Mouse (Mus musculus): ENCODE results near the gene Eno3. TPM values are rescaled to one million over a fixed set of nuclear protein-coding genes. Genes with fewer than 3 reads are reported as not detected.

Gene Eno3
- 37.9 and 56.8 TPM in 2 replicates for polyA plus RNA-seq (2015; fragmentation: Nextera tagmentation; extraction: Ambion mirVana)

DNA sequence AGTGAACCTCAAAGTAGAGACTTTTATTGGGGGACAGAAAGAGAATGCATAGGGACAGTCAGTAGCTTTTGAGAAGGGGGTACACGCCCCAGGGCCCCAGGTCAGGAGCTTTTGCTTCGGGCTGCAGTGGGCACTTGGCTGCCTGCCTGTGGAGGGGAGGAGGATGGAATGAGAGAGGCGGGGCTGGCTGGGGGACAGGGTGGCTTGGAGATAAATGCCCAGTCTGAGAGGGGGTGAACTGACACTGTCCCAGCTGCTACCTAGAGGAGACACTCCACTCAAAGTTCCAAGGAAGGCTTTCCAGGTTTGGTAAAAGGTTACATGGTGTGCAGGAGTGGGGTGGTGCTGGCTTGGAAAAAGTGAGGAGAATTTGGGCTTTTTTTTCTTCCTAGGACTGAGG, at the start of gene Eno3:
Gene Eno3, plus strand, starts transcription at position 239 of the 400 bp plus-strand sequence.
- H3K27ac ChIP-seq (ENCODE audit: low read length): peak within 1 kb of the TSS; percentile 99
- peak within 1 kb of the TSS; percentile 100 for H3K4me3 ChIP-seq (ENCODE audit: low read length)
- no peak for ATAC-seq (ENCODE audit: low read depth)
- no peaks in the 10 kb centered on the region for H3K9me3 ChIP-seq (ENCODE audit: control insufficient read depth, low read length)
- 11% methylated on average over 3 of the region's 3 CpGs for WGBS
- peak within 1 kb of the TSS; percentile 100 for H3K9ac ChIP-seq (ENCODE audit: low read length)
- no peaks in the 10 kb centered on the region for H3K27me3 ChIP-seq (ENCODE audit: control insufficient read depth, insufficient read depth, low read depth, low read length)
- H3K4me2 ChIP-seq (ENCODE audit: low read depth, low read length): peak within 1 kb of the TSS; percentile 96
- H3K4me1 ChIP-seq (replicated peaks; ENCODE audit: control insufficient read depth, insufficient read depth, low read length): peaks cover 34% of the 10 kb centered on the region
- peaks cover 9% of the 10 kb centered on the region; the same call in 1 of the 2 replicates for H3K36me3 ChIP-seq (ENCODE audit: control insufficient read depth, insufficient read depth, low read length)

- Histone ChIP-seq H3K36me3 (ENCODE audit: control insufficient read depth, insufficient read depth, low read length) (peaks cover 37% of the 10 kb centered on the region), H3K27ac (ENCODE audit: low read length) (no peak overlapping the region), H3K4me3 (ENCODE audit: low read length) (no peak overlapping the region), H3K27me3 (ENCODE audit: control insufficient read depth, insufficient read depth, low read depth, low read length) (no peaks in the 10 kb centered on the region), H3K9ac (ENCODE audit: low read length) (no peak overlapping the region), H3K4me1 (replicated peaks; ENCODE audit: control insufficient read depth, insufficient read depth, low read length) (no peaks in the 10 kb centered on the region), H3K4me2 (ENCODE audit: low read depth, low read length) (no peak overlapping the region), H3K9me3 (ENCODE audit: control insufficient read depth, low read length) (no peaks in the 10 kb centered on the region)
- no peak for ATAC-seq (ENCODE audit: low read depth)
- 87% methylated on average over 9 of the region's 9 CpGs for WGBS
These were observed 49.4 kb upstream of the Eno3 start for GRCm38 (mm10) chr11:70607611-70608010.

DNA sequence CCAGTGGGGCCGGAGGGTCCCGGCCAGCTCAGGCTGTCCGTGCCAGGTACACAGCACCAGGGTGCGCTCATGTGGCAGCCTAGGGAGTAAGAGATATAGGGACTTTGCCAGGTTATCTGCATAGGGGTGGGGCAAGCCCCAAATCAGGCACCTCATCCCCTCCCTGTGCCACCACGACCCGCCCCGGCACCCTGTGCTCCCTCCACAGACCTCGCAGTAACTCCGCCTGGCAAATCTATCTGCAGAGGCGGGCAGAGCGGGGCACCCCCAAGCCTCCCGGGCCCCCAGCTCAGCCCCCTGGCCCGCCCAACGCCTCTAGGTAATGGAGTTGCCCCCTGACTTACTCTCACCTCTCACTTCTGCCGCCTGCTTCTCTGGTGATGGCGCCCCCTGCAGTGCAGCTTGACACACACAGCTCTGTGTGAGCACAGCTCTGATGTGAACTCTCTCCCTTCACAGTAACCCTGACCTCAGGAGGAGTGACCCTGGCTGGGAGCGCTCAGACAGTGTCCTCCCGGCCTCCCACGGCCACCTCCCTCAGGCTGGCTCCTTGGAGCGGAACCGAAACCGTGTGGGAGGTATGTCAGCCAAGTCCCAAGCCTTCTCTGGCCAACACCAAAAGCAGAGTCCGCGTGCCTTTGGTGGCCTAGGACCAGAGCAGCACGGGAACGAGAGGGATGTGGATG, 48.5 kb upstream of the Eno3 start:
- WGBS: 88% methylated on average over 26 of the region's 26 CpGs
- Histone ChIP-seq H3K4me1 (replicated peaks; ENCODE audit: control insufficient read depth, insufficient read depth, low read length) (no peaks in the 10 kb centered on the region), H3K27me3 (ENCODE audit: control insufficient read depth, insufficient read depth, low read depth, low read length) (no peaks in the 10 kb centered on the region), H3K36me3 (ENCODE audit: control insufficient read depth, insufficient read depth, low read length) (peaks cover 42% of the 10 kb centered on the region), H3K9ac (ENCODE audit: low read length) (no peak overlapping the region), H3K27ac (ENCODE audit: low read length) (no peak overlapping the region), H3K4me3 (ENCODE audit: low read length) (no peak overlapping the region), H3K4me2 (ENCODE audit: low read depth, low read length) (no peak overlapping the region), H3K9me3 (ENCODE audit: control insufficient read depth, low read length) (no peaks in the 10 kb centered on the region)
- ATAC-seq (ENCODE audit: low read depth): no peak

GRCm38 (mm10) chr11:70610752-70611151, 46.2 kb upstream of the Eno3 start:
- Histone ChIP-seq H3K9ac (ENCODE audit: low read length) (no peak overlapping the region), H3K4me3 (ENCODE audit: low read length) (no peak overlapping the region), H3K36me3 (ENCODE audit: control insufficient read depth, insufficient read depth, low read length) (peaks cover 33% of the 10 kb centered on the region), H3K4me1 (replicated peaks; ENCODE audit: control insufficient read depth, insufficient read depth, low read length) (peaks cover 13% of the 10 kb centered on the region; the same call in 1 of the 2 replicates), H3K9me3 (ENCODE audit: control insufficient read depth, low read length) (no peaks in the 10 kb centered on the region), H3K27ac (ENCODE audit: low read length) (no peak overlapping the region), H3K4me2 (ENCODE audit: low read depth, low read length) (no peak overlapping the region), H3K27me3 (ENCODE audit: control insufficient read depth, insufficient read depth, low read depth, low read length) (no peaks in the 10 kb centered on the region)
- ATAC-seq (ENCODE audit: low read depth): no peak
- WGBS: 85% methylated on average over 4 of the region's 4 CpGs

- no peaks in the 10 kb centered on the region for H3K9me3 ChIP-seq (ENCODE audit: control insufficient read depth, low read length)
- H3K9ac ChIP-seq (ENCODE audit: low read length): no peak overlapping the region
- peaks cover 13% of the 10 kb centered on the region; the same call in 1 of the 2 replicates for H3K4me1 ChIP-seq (replicated peaks; ENCODE audit: control insufficient read depth, insufficient read depth, low read length)
- ATAC-seq (ENCODE audit: low read depth): no peak
- H3K4me3 ChIP-seq (ENCODE audit: low read length): no peak overlapping the region
- no peak overlapping the region for H3K27ac ChIP-seq (ENCODE audit: low read length)
- H3K36me3 ChIP-seq (ENCODE audit: control insufficient read depth, insufficient read depth, low read length): peaks cover 25% of the 10 kb centered on the region
- H3K27me3 ChIP-seq (ENCODE audit: control insufficient read depth, insufficient read depth, low read depth, low read length): no peaks in the 10 kb centered on the region; the same call in 1 of the 2 replicates
- H3K4me2 ChIP-seq (ENCODE audit: low read depth, low read length): no peak overlapping the region
- 69% methylated on average over 7 of the region's 7 CpGs for WGBS
These were observed 44.5 kb upstream of the Eno3 start for GRCm38 (mm10) chr11:70612505-70612904.

DNA sequence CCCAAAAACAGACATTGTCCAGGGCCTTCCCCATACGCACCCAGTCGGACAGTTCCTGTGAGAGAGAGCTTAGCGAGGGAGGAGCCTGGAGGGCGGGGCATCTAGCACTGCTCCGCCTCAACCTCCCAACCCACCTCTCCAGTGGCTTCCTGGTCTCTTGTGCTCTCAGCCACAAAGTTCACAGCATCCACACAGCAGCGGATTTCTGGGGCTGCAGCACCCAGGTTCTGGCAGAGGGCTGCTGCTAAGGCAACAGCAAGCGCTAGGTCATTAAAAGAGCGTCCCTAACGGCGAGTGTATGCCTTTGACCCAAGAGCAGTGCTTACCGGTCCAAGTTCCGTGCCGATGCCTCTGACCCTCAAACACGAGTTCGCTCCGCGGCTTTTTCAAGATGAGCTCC, 41.9 kb upstream of the Eno3 start:
- Histone ChIP-seq H3K4me3 (ENCODE audit: low read length) (peak overlapping the region; percentile 49), H3K4me1 (replicated peaks; ENCODE audit: control insufficient read depth, insufficient read depth, low read length) (peaks cover 13% of the 10 kb centered on the region; the same call in 1 of the 2 replicates), H3K9me3 (ENCODE audit: control insufficient read depth, low read length) (no peaks in the 10 kb centered on the region), H3K36me3 (ENCODE audit: control insufficient read depth, insufficient read depth, low read length) (peaks cover 11% of the 10 kb centered on the region), H3K4me2 (ENCODE audit: low read depth, low read length) (peak overlapping the region; percentile 87), H3K27ac (ENCODE audit: low read length) (peak overlapping the region; percentile 14; the same call in 1 of the 2 replicates), H3K9ac (ENCODE audit: low read length) (peak overlapping the region; percentile 68), H3K27me3 (ENCODE audit: control insufficient read depth, insufficient read depth, low read depth, low read length) (no peaks in the 10 kb centered on the region; the same call in 1 of the 2 replicates)
- ATAC-seq (ENCODE audit: low read depth): peak; percentile 95
- 1% methylated on average over 17 of the region's 17 CpGs for WGBS

DNA sequence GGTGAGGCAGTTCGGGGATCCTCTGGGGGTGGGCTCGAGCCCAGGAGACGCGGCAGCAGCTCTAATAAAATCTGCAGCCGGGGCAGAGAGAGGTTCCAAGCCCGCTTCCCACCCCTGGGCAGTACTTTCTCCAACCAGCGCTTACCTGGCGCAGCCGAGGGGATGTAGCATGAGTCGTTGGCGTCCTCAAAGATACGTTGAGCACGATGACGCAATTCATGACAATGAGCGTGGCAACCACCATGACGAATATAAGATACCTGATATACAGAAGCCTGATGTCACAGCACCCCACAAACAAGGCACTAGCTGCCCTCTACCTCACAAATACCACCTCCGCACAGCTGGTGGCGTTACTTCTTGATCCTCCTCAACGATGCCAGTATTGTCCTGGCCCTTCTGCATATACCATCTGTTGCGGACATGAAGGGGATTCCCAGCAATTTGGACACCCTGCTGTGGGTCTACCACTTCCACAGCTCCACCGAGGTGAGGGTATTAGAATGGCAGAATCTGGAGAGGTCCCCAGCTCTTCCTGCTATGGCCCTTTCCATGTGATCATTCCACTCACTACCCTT, 41.4 kb upstream of the Eno3 start, which contains the start of gene 4930544D05Rik:
Gene 4930544D05Rik, plus strand, starts transcription at position 333 of the 578 bp plus-strand sequence.
- H3K9ac ChIP-seq (ENCODE audit: low read length): peak within 1 kb of the TSS; percentile 68
- H3K4me1 ChIP-seq (replicated peaks; ENCODE audit: control insufficient read depth, insufficient read depth, low read length): peaks cover 13% of the 10 kb centered on the region; the same call in 1 of the 2 replicates
- peak within 1 kb of the TSS; percentile 49 for H3K4me3 ChIP-seq (ENCODE audit: low read length)
- H3K9me3 ChIP-seq (ENCODE audit: control insufficient read depth, low read length): no peaks in the 10 kb centered on the region
- peaks cover 7% of the 10 kb centered on the region for H3K36me3 ChIP-seq (ENCODE audit: control insufficient read depth, insufficient read depth, low read length)
- H3K27ac ChIP-seq (ENCODE audit: low read length): peak within 1 kb of the TSS; percentile 14; the same call in 1 of the 2 replicates
- H3K4me2 ChIP-seq (ENCODE audit: low read depth, low read length): peak within 1 kb of the TSS; percentile 87
- ATAC-seq (ENCODE audit: low read depth): peak; percentile 12; the same call in 1 of the 2 replicates
- WGBS: 15% methylated on average over 21 of the region's 21 CpGs
- H3K27me3 ChIP-seq (ENCODE audit: control insufficient read depth, insufficient read depth, low read depth, low read length): no peaks in the 10 kb centered on the region; the same call in 1 of the 2 replicates

- H3K27me3 ChIP-seq (ENCODE audit: control insufficient read depth, insufficient read depth, low read depth, low read length): no peaks in the 10 kb centered on the region; the same call in 1 of the 2 replicates
- no peak within 1 kb of the TSS for H3K9ac ChIP-seq (ENCODE audit: low read length)
- H3K27ac ChIP-seq (ENCODE audit: low read length): no peak within 1 kb of the TSS
- H3K9me3 ChIP-seq (ENCODE audit: control insufficient read depth, low read length): no peaks in the 10 kb centered on the region
- no peaks in the 10 kb centered on the region for H3K36me3 ChIP-seq (ENCODE audit: control insufficient read depth, insufficient read depth, low read length)
- no peak within 1 kb of the TSS for H3K4me3 ChIP-seq (ENCODE audit: low read length)
- peaks cover 15% of the 10 kb centered on the region for H3K4me1 ChIP-seq (replicated peaks; ENCODE audit: control insufficient read depth, insufficient read depth, low read length)
- WGBS: 27% methylated on average over 1 of the region's 1 CpGs
- no peak within 1 kb of the TSS for H3K4me2 ChIP-seq (ENCODE audit: low read depth, low read length)
- no peak for ATAC-seq (ENCODE audit: low read depth)
These were observed 37.9 kb upstream of the Eno3 start, which contains the start of gene Chrne for GRCm38 (mm10) chr11:70619101-70619500. Chrne (minus strand) TSS chr11:70619216.

All from lung, embryonic 16.5 days (tissue).